Mouse (Mus musculus): Measurements from ENCODE around the gene Cyp4f37. TPM values are rescaled to one million over a fixed set of nuclear protein-coding genes. Genes with fewer than 3 reads are reported as not detected.

Gene Cyp4f37
- polyA plus RNA-seq, 1 experiment = not detected

DNA sequence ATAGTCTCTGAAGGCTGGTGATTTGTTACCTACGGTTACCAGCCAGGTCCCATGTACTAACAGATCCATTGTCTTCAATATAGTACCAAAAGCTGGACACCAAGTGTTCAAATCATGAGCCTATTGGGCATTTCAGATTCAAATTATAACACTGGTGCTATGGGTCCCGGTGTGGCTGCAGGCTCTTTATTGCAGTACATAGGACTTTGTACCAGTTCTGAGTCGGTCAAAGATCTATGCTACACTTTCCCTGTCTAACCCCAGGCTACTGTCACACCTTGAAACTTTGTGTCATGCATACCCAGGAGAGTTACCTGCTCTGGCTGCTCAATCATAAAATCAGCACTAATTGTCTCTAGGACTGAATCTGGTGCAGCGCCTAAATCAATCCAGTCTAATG, 32.8 kb downstream of the Cyp4f37 start:
- H3K4me3 ChIP-seq (ENCODE audit: insufficient read depth, low read depth, low read length) = no peak overlapping the region
- H3K27ac ChIP-seq (replicated peaks; ENCODE audit: low read depth, low read length) = no peak overlapping the region
- H3K4me1 ChIP-seq (ENCODE audit: control insufficient read depth, insufficient read depth, insufficient read length, low read length) = no peaks in the 10 kb centered on the region

DNA sequence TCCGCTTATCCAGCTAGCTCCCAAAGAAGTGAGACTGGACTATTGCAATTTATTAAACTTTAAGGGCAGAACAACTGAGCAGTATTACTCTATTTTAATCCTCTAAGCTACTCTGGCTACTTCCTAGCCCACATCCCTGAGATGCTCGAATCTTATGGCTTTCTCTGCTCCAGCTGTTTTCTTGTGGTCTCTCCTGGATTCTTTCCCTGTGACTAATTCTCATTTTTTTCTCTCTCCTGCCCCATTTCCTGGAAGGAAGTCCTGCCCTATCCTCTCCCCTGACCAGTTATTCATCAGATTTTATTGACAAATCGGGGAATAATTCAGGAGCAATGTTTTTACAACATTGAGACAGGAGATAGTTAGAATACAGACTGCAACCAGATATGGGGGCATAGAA, 35.9 kb downstream of the Cyp4f37 start:
- Histone ChIP-seq H3K4me3 (ENCODE audit: insufficient read depth, low read depth, low read length) (no peak overlapping the region), H3K4me1 (ENCODE audit: control insufficient read depth, insufficient read depth, insufficient read length, low read length) (no peaks in the 10 kb centered on the region), H3K27ac (replicated peaks; ENCODE audit: low read depth, low read length) (no peak overlapping the region)

DNA sequence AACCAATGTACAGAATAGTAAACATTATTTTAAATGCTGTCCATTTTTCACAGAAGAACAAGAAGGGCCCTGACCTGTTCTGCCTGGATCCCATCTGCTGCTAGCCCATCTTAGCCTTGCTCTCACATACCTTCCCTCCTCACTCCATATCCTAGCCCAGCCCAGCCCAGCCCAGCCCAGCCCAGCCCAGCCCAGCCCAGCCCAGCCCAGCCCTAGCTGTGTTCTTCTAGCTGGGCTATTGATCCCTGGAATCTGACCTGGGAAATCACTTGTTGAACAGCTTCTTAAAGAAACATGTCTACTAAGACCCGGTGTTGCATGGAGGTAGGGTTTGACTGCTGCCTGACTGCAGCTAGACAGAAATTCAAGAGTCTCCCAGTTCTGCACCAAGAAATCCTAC, 37.1 kb downstream of the Cyp4f37 start:
- no peaks in the 10 kb centered on the region for H3K4me1 ChIP-seq (ENCODE audit: control insufficient read depth, insufficient read depth, insufficient read length, low read length)
- H3K27ac ChIP-seq (replicated peaks; ENCODE audit: low read depth, low read length) = no peak overlapping the region
- no peak overlapping the region for H3K4me3 ChIP-seq (ENCODE audit: insufficient read depth, low read depth, low read length)

DNA sequence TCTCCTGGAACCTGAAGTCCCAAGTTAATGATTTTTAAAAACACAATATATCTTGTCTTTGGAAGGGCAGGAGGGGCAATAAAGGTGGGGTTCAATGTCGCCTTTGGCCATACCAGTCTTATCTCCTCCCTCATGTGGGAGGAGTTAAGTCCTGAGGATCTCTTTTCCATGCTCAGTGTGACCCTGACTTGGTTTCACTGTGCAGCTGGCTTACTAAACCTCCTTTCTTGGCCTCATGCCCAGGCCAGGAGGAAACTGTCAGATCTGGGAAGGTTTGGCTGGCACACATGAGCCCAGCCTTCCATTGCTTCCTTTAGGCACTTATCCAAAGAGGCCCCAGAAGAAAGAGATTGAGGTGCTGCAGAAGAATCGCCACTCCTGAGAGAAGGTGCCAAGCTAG, 37.6 kb downstream of the Cyp4f37 start, which contains the start of gene Cyp4f40:
TSS of gene Cyp4f40 (plus strand) at position 189 of the 400 bp plus-strand sequence.
- Histone ChIP-seq H3K4me1 (ENCODE audit: control insufficient read depth, insufficient read depth, insufficient read length, low read length) (no peaks in the 10 kb centered on the region), H3K4me3 (ENCODE audit: insufficient read depth, low read depth, low read length) (no peak within 1 kb of the TSS)

DNA sequence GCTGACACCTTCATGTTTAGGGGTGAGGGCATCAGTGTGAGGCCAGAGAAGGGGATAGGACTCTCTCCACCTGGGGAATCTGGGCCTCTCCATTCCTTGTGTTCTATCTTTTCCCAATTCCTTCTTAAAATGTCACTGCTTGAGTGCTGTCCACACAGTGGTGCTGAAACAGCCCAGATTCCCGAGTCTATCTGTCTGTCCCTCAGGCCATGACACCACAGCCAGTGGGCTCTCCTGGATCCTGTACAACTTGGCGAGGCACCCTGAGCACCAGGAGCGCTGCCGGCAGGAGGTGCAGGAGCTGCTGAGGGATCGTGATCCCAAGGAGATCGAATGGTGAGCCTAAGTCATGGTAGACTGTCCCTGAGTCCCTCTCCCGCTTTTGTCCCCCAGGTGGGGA, 52.9 kb downstream of the Cyp4f37 start:
- Histone ChIP-seq H3K4me1 (ENCODE audit: control insufficient read depth, insufficient read depth, insufficient read length, low read length) (no peaks in the 10 kb centered on the region), H3K27ac (replicated peaks; ENCODE audit: low read depth, low read length) (no peak overlapping the region), H3K4me3 (ENCODE audit: insufficient read depth, low read depth, low read length) (no peak overlapping the region)

More for the DNA sequence above, 37.6 kb downstream of the Cyp4f37 start, which contains the start of gene Cyp4f40:
- H3K27ac ChIP-seq (replicated peaks; ENCODE audit: low read depth, low read length) = no peak within 1 kb of the TSS

DNA sequence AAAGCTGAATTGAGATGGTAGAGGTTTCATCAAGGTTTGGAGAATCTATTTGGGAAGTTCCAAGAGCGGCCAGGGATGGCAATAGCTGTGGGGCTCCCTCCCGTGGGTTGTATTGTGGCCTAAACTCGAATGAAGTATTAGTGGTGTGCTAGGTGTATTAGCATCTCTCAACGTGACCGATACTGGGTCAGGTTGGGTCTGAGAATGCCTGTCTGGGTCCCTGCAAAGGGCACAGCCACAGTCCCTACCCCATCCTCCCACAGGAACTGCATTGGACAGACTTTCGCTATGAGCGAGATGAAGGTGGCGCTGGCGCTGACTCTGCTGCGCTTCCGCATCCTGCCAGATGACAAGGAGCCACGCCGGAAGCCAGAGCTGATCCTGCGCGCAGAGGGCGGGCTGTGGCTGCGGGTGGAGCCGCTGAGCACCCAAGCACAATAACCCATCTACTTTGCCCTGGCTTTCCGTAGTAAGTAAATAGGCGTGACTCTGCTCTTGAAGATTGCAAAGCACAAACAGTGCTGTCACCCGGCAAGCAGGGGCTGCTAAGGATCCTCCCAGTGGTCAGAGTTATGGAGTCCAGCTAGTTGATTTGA, 55.0 kb downstream of the Cyp4f37 start:
- Histone ChIP-seq H3K4me3 (ENCODE audit: insufficient read depth, low read depth, low read length) (no peak overlapping the region), H3K27ac (replicated peaks; ENCODE audit: low read depth, low read length) (no peak overlapping the region), H3K4me1 (ENCODE audit: control insufficient read depth, insufficient read depth, insufficient read length, low read length) (no peaks in the 10 kb centered on the region)

DNA sequence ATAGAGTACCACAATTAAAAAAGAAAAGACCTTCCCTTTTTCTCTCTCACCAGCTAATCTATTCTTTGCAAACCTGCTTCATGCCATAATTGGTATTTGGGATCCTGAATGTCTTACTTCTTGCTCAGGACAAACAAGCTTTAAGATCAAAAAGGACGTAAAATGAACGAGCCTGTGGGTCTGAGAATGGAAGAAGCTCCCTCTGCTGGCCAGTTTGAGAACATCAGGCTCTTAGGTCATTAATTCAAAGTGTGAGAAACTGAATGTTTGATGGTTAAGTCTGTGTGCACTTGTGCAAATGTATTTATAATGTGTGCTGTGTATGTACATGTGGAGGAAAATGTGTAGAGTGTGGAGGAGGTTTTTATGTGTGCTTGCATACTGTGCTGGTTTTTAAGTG, 59.3 kb downstream of the Cyp4f37 start:
- Histone ChIP-seq H3K4me1 (ENCODE audit: control insufficient read depth, insufficient read depth, insufficient read length, low read length) (no peaks in the 10 kb centered on the region), H3K4me3 (ENCODE audit: insufficient read depth, low read depth, low read length) (no peak overlapping the region), H3K27ac (replicated peaks; ENCODE audit: low read depth, low read length) (no peak overlapping the region)

DNA sequence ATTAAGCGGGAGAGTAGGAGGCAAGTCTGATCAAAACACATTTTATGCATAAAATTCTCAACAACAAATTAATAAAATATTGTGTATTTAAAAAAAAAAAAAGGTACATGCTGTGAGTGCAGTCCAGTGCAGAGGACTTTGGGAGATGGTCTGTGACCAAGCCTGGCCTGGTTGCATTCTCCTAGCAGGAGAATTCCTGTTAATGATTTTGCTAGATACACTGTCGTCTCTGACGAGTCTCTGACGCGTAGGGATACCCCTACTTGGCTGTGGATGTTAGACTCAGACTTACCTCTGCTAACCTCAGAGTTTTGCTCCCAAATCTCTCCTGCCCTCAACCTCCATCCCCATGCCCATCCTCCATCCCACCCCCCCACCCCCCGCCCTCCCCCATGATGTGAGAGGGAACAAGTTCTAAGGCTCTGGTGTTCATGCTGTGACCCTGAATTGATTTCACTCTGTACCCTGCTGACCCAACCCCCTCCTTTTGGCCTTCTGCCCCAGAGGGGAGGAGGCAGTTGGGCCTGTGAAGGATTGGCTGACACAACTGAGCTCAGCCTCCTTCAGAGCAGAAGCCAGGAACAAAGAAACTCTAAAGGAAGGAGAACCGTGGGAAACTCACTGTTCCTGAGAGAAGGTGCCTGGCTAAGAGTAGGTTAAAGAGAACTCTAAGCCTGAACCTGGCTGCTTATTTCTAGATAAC, 64.1 kb downstream of the Cyp4f37 start, which contains the start of gene Cyp4f15:
TSS of gene Cyp4f15 (plus strand) at position 580 of the 703 bp plus-strand sequence.
- Histone ChIP-seq H3K4me3 (ENCODE audit: insufficient read depth, low read depth, low read length) (no peak within 1 kb of the TSS), H3K27ac (replicated peaks; ENCODE audit: low read depth, low read length) (no peak within 1 kb of the TSS), H3K4me1 (ENCODE audit: control insufficient read depth, insufficient read depth, insufficient read length, low read length) (no peaks in the 10 kb centered on the region)

Other genes with a start within 250 kb of the Cyp4f37 start
- 10.3 and 14.1 TPM in 2 replicates for gene Wiz, start 231.9 kb upstream of the Cyp4f37 start, polyA plus RNA-seq (2012; ENCODE audit: insufficient read depth, insufficient read length, missing spikeins)
- 1.9 TPM in 1 of 2 replicates, not detected in the other for gene Rasal3, start 217.7 kb upstream of the Cyp4f37 start, polyA plus RNA-seq (2012; ENCODE audit: insufficient read depth, insufficient read length, missing spikeins)
- gene Pglyrp2, start 197.1 kb upstream of the Cyp4f37 start, polyA plus RNA-seq (2012; ENCODE audit: insufficient read depth, insufficient read length, missing spikeins) = not detected in 2 replicates
- gene Cyp4f39, start 168.6 kb upstream of the Cyp4f37 start, polyA plus RNA-seq (2012; ENCODE audit: insufficient read depth, insufficient read length, missing spikeins) = 0.67 TPM in 1 of 2 replicates, not detected in the other
- 3.8 and 3.9 TPM in 2 replicates for gene Cyp4f17, start 115.3 kb upstream of the Cyp4f37 start, polyA plus RNA-seq (2012; ENCODE audit: insufficient read depth, insufficient read length, missing spikeins)
- gene Cyp4f16, start 84.8 kb upstream of the Cyp4f37 start, polyA plus RNA-seq (2012; ENCODE audit: insufficient read depth, insufficient read length, missing spikeins) = 6.3 and 7.3 TPM in 2 replicates
- gene Cyp4f40, start 37.6 kb downstream of the Cyp4f37 start, polyA plus RNA-seq (2012; ENCODE audit: insufficient read depth, insufficient read length, missing spikeins) = not detected in 2 replicates
- gene Cyp4f15, start 64.3 kb downstream of the Cyp4f37 start, polyA plus RNA-seq (2012; ENCODE audit: insufficient read depth, insufficient read length, missing spikeins) = not detected in 2 replicates
- 6.1 and 11.0 TPM in 2 replicates for gene Zfp871, start 167.0 kb downstream of the Cyp4f37 start, polyA plus RNA-seq (2012; ENCODE audit: insufficient read depth, insufficient read length, missing spikeins)
- gene Zfp811, start 188.6 kb downstream of the Cyp4f37 start, polyA plus RNA-seq (2012; ENCODE audit: insufficient read depth, insufficient read length, missing spikeins) = not detected in 2 replicates
- 3.2 and 3.4 TPM in 2 replicates for gene Zfp799, start 209.0 kb downstream of the Cyp4f37 start, polyA plus RNA-seq (2012; ENCODE audit: insufficient read depth, insufficient read length, missing spikeins)

Measured in brown adipose tissue, adult 24 weeks (tissue).